Mouse (Mus musculus) hindbrain, embryonic 16.5 days (tissue): Measurements from ENCODE around the gene Emc7. TPM values are rescaled to one million over a fixed set of nuclear protein-coding genes. Genes with fewer than 3 reads are reported as not detected.

ENCODE experiments used
- polyA plus RNA-seq: library from polyadenylated mRNA; unstranded; fragments of >200 nt; fragmentation: Nextera tagmentation; extraction: Ambion mirVana; gene quantifications from 2 replicates; pipeline ENCODE4 v1.2.1, GENCODE M21; 2015

Gene Emc7
- polyA plus RNA-seq, 1 experiment from 2014 or later: 26.4 TPM

Other genes with a start within 250 kb of the Emc7 start
- gene Lpcat4, start 215.5 kb upstream of the Emc7 start, polyA plus RNA-seq: 28.5 and 32.4 TPM in 2 replicates
- 0.04 TPM in 1 of 2 replicates, not detected in the other for gene Nutm1, start 195.7 kb upstream of the Emc7 start, polyA plus RNA-seq
- 165 and 189 TPM in 2 replicates for gene Nop10, start 193.1 kb upstream of the Emc7 start, polyA plus RNA-seq
- 14.7 and 17.5 TPM in 2 replicates for gene Slc12a6, start 189.2 kb upstream of the Emc7 start, polyA plus RNA-seq
- not detected in 2 replicates for gene Gm21985, start 188.7 kb upstream of the Emc7 start, polyA plus RNA-seq
- 210 and 240 TPM in 2 replicates for gene Emc4, start 87.0 kb upstream of the Emc7 start, polyA plus RNA-seq
- gene Katnbl1, start 75.8 kb upstream of the Emc7 start, polyA plus RNA-seq: 29.7 and 31.1 TPM in 2 replicates
- gene Chrm5, start 25.8 kb downstream of the Emc7 start, polyA plus RNA-seq: 0.89 and 1.2 TPM in 2 replicates
- 2.2 and 4.2 TPM in 2 replicates for gene Aven, start 38.0 kb downstream of the Emc7 start, polyA plus RNA-seq